Mouse (Mus musculus) activated CD4-positive, CD25-positive, alpha-beta regulatory T cell (primary cell): Measurements from ENCODE around the gene Canx. TPM values are rescaled to one million over a fixed set of nuclear protein-coding genes. Genes with fewer than 3 reads are reported as not detected.

Experiments
- polyA plus RNA-seq, 2 experiments: library from polyadenylated mRNA; unstranded; fragments of 100-300 nt; shearing (Covaris generic); gene quantifications; one replicate each; pipeline ENCODE4 v1.2.1; 2017

Gene Canx
- polyA plus RNA-seq = 100 to 1,000 TPM; 178 to 220 TPM

DNA sequence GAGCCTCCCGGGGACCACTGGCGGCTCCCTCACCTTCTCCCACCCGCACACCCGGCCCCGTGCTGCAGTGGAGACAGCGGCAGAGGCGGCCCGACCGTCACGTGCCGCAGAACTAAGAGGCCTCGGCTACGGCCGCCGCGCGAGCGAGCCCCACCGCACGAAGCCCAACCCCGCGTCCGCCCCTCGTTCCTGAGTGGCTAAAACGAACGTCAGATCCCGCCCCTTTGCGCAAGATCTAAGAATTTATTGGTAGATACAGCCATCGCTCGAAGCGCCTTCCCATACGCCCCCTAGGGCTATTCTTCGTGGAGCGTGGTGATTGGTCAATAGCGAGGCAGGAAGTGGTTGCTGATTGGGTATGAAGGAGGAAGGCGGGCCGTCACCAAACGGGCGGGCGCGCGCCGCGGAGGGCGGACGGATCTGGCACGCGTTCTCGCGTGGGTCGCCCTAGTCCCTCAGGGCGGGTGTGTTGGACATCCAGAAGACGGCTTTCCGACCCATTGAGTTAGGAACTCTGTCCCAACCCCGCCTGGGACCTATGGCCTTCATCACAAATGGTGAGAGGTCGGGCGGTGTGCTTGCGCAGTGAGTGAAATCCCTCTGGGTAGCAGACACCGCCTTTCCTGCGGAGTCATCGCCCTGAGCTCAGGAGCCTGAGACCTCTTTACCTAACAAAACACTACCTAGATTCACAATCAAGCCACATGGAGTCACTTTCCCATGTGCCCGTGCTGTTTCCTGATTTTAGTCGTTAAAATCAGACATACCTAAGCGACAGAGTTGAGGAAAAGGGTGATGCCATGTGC, at the start of gene Canx:
Gene Canx (minus strand): TSS at position 178 of the 806 bp plus-strand sequence.

DNA sequence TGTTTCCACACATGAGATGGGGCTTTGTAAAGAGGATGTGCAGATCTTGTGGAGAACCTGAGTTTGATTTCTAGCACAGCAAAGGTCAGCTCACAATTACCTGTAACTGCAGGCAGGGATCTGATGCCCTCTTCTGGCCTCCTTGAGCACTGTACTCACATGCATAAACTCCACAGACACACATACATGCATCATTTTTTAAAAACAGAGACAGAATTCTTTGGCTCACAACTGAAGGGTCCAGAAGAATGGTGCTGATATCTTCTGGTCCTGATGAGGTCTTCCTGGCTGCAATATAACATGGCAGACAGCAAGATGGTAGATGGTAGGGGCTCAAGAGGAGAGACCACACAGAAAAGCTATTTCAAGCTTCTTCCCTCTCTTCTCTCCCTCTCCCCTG, 28.7 kb upstream of the Canx start, which contains the start of gene Cby3:
Gene Cby3 (plus strand): TSS at position 301 of the 400 bp plus-strand sequence.

GRCm38 (mm10) chr11:50292190-50292855, 33.1 kb downstream of the Canx start, which contains the start of gene Maml1:
Gene Maml1, minus strand, starts transcription at chr11:50292311.

Other genes starting within 250 kb of the Canx start
- 10 to 100 TPM; 45.0 to 64.2 TPM for gene Tbc1d9b, start 194.3 kb downstream of the Canx start, polyA plus RNA-seq
- 1 to 10 TPM; 3.5 to 9.0 TPM for gene Mrnip, start 151.2 kb downstream of the Canx start, polyA plus RNA-seq
- gene Sqstm1, start 114.8 kb downstream of the Canx start, polyA plus RNA-seq = 100 to 1,000 TPM; 248 to 377 TPM
- 10 to 100 TPM; 21.2 to 25.3 TPM for gene Mgat4b, start 114.8 kb downstream of the Canx start, polyA plus RNA-seq
- gene Ltc4s, start 87.1 kb downstream of the Canx start, polyA plus RNA-seq = 1 to 10 TPM in 1 of 2 experiments, under 1 TPM in 1; 0.88 to 1.8 TPM
- 1 to 10 TPM; 3.9 to 5.0 TPM for gene Maml1, start 33.4 kb downstream of the Canx start, polyA plus RNA-seq
- not detected for gene Cby3, start 28.8 kb upstream of the Canx start, polyA plus RNA-seq
- gene Hnrnph1, start 51.3 kb upstream of the Canx start, polyA plus RNA-seq = 100 to 1,000 TPM; 174 to 202 TPM
- 10 to 100 TPM; 31.7 to 38.3 TPM for gene Rufy1, start 105.5 kb upstream of the Canx start, polyA plus RNA-seq